In genomic region chr1:93478586-93479475, GRCm38 (mm10) we compare ENCODE assay signal across 8 mouse cellular contexts. TPM values are rescaled to one million over a fixed set of nuclear protein-coding genes. Genes with fewer than 3 reads are reported as not detected.
A peak's percentile ranks its signal among the peaks of the same experiment; 100 is the strongest.
DNase-seq lines count a peak whose midpoint lies in the region; ATAC-seq and TF ChIP-seq lines count a peak whose summit lies in the region.

Gene Hdlbp (minus strand): TSS chr1:93478815.

- under 1% methylated on average over 68 of the region's 74 CpGs for WGBS in kidney, embryonic 14.5 days
- WGBS in limb, embryonic 15.5 days: under 1% methylated on average over 74 of the region's 74 CpGs

- H3K27me3 ChIP-seq in kidney, embryonic 14.5 days (ENCODE audit: control insufficient read depth, insufficient read depth, low read length): no peaks in the 10 kb centered on the region
- H3K27me3 ChIP-seq in limb, embryonic 15.5 days: no peaks in the 10 kb centered on the region

- peaks cover 10% of the 10 kb centered on the region for H3K4me1 ChIP-seq in bone marrow macrophage, adult 2 months (ENCODE audit: control insufficient read depth, insufficient read depth, low read length)
- H3K4me1 ChIP-seq in embryonic fibroblast, embryonic 13.5 days (ENCODE audit: control insufficient read depth, insufficient read depth, low read length): peaks cover 2% of the 10 kb centered on the region; the same call in 1 of the 2 replicates
- peaks cover 10% of the 10 kb centered on the region for H3K4me1 ChIP-seq in kidney, embryonic 14.5 days (ENCODE audit: control insufficient read depth, insufficient read depth, low read length)
- peaks cover 5% of the 10 kb centered on the region; the same call in 1 of the 2 replicates for H3K4me1 ChIP-seq in limb, embryonic 15.5 days

- peak within 1 kb of the TSS; percentile 94 for H3K9ac ChIP-seq in kidney, embryonic 14.5 days (ENCODE audit: low read depth, low read length)
- H3K9ac ChIP-seq in limb, embryonic 15.5 days: peak within 1 kb of the TSS; percentile 74

- peak within 1 kb of the TSS; percentile 91 for H3K27ac ChIP-seq in bone marrow macrophage, adult 2 months (ENCODE audit: insufficient read depth, low read depth, low read length)
- H3K27ac ChIP-seq in embryonic fibroblast, embryonic 13.5 days (ENCODE audit: insufficient read depth, low read length): peak within 1 kb of the TSS; percentile 98
- peak within 1 kb of the TSS; percentile 93 for H3K27ac ChIP-seq in kidney, embryonic 14.5 days (ENCODE audit: low read depth, low read length)
- peak within 1 kb of the TSS; percentile 97 for H3K27ac ChIP-seq in limb, embryonic 15.5 days

- peak within 1 kb of the TSS; percentile 68 for H3K4me2 ChIP-seq in kidney, embryonic 14.5 days (replicated peaks; ENCODE audit: low read depth, low read length)
- H3K4me2 ChIP-seq in limb, embryonic 15.5 days: peak within 1 kb of the TSS; percentile 51

- peak; percentile 97 for ATAC-seq in kidney, embryonic 14.5 days (ENCODE audit: low FRiP score, low TSS enrichment)
- peak; percentile 97 for ATAC-seq in limb, embryonic 15.5 days (ENCODE audit: insufficient number of reproducible peaks, low FRiP score, low TSS enrichment, low read depth)

- peak within 1 kb of the TSS; percentile 96 for H3K4me3 ChIP-seq in bone marrow macrophage, adult 2 months (ENCODE audit: insufficient read depth, low read length)
- H3K4me3 ChIP-seq in embryonic fibroblast, embryonic 13.5 days (ENCODE audit: insufficient read depth, low read length): peak within 1 kb of the TSS; percentile 91
- peak within 1 kb of the TSS; percentile 86 for H3K4me3 ChIP-seq in kidney, embryonic 14.5 days (ENCODE audit: low read length)
- H3K4me3 ChIP-seq in limb, embryonic 15.5 days: peak within 1 kb of the TSS; percentile 81

- TF ChIP-seq POLR2A in bone marrow macrophage, adult 2 months (IDR thresholded peaks at IDR 0.05; ENCODE audit: borderline replicate concordance, low read depth, low read length): no peak
- TF ChIP-seq POLR2A in embryonic fibroblast, embryonic 13.5 days (IDR thresholded peaks at IDR 0.05; ENCODE audit: low read depth, low read length): peak; percentile 94

- no peaks in the 10 kb centered on the region for H3K36me3 ChIP-seq in kidney, embryonic 14.5 days (ENCODE audit: control insufficient read depth, insufficient read depth, low read length)
- no peaks in the 10 kb centered on the region for H3K36me3 ChIP-seq in limb, embryonic 15.5 days

- peak; percentile 99 for DNase-seq in A20 (ENCODE audit: low read depth, low spot score)
- peak; percentile 99 for DNase-seq in heart, adult 9 months (ENCODE audit: low spot score in 2 of 2)
- DNase-seq in monocyte, adult 2 months (ENCODE audit: low read depth in 1 of 2, low spot score in 2 of 2): peak; percentile 99
- DNase-seq in spleen, postnatal 36 days (ENCODE audit: low spot score in 2 of 2): peak; percentile 99 to 100

- no peaks in the 10 kb centered on the region for H3K9me3 ChIP-seq in kidney, embryonic 14.5 days (ENCODE audit: control insufficient read depth, low read length)
- H3K9me3 ChIP-seq in limb, embryonic 15.5 days: no peaks in the 10 kb centered on the region

- TF ChIP-seq CTCF in bone marrow macrophage, adult 2 months (IDR thresholded peaks at IDR 0.05; ENCODE audit: low read depth, low read length): peak; percentile 2; the same call in 1 of the 2 replicates
- TF ChIP-seq CTCF in embryonic fibroblast, embryonic 13.5 days (IDR thresholded peaks at IDR 0.05; ENCODE audit: borderline replicate concordance, insufficient read depth, low read length): no peak

RNA-seq across cellular contexts. Expression of gene Hdlbp, which starts in this region (rescaled TPM):
- polyA plus RNA-seq in bone marrow macrophage, adult 2 months (2012; ENCODE audit: insufficient read depth, insufficient read length, missing spikeins): 79.8 and 89.9 TPM in 2 replicates
- 579 and 643 TPM in 2 replicates for polyA plus RNA-seq in embryonic fibroblast, embryonic 13.5 days (2011; ENCODE audit: insufficient read length, low read depth, missing spikeins)
- polyA plus RNA-seq in kidney, embryonic 14.5 days (2014; fragmentation: Nextera tagmentation; extraction: Ambion mirVana): 128 and 161 TPM in 2 replicates
- 205 and 213 TPM in 2 replicates for polyA plus RNA-seq in limb, embryonic 15.5 days (2015; fragmentation: Nextera tagmentation; extraction: Ambion mirVana)

Comparison
In these comparisons a context has a peak if more than half of its experiments do, and no peak if none do; other contexts are left out.
1. Peak in every context shown above with its lines: DNase-seq, ATAC-seq, H3K4me3 ChIP-seq and H3K27ac ChIP-seq.